Mouse (Mus musculus): ENCODE results near the gene Rgs7bp.

DNA sequence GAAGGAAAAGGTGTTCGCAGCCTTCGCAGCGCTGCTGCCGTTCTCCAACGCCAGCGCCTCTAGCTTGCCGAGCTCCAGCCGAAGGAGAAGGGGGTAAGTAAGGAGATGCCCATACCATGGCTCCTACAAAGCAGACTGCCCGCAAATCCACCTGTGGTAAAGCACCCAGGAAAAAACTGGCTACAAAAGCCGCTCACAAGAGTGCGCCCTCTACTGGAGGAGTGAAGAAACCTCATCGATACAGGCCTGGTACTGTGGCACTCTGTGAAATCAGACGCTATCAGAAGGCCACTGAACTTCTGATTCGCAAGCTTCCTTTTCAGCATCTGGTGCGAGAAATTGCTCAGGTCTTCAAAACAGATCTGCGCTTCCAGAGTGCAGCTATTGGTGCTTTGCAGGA is 136.1 kb downstream of the Rgs7bp start:
- TF ChIP-seq CTCF (IDR thresholded peaks at IDR 0.05) (peak; percentile 65), POLR2A (IDR thresholded peaks at IDR 0.05; ENCODE audit: insufficient read depth, low read depth, low read length) (no peak)

All from heart, adult 2 months (tissue).